Comparison of ENCODE assay signal across 25 mouse cellular contexts in the genomic region with DNA sequence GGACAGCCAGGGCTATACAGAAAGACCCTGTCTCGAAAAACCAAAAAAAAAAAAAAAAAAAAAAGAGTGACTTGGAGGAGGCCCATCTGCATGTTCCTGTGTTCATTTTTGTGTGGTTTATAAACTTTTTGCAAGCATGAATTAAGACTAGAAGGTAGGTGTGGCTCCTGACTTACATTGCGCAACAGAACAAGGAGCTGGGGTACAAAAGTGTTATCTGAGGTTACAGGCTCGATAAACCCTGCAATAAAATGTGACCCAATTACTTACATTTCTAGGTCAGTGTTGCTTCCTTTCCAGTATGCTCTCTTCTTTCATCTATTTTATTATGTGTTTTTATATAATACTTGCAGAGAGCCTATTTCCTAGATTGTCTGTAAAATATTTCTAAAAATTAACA.
"Had no signal": no experiment of that assay in that cellular context is flagged by ENCODE, and none has a peak within 500 bp of the region (broad histone marks: within the 10 kb centered on the region; RNA-seq: fewer than 3 reads in every experiment).

No protein-coding gene starts in this region.

- H3K9me3 ChIP-seq: heart, embryonic 13.5 days; heart, embryonic 15.5 days; hindbrain, embryonic 13.5 days; hindbrain, embryonic 15.5 days; limb, embryonic 10.5 days; limb, embryonic 12.5 days; liver, embryonic 12.5 days had no signal

- H3K27me3 ChIP-seq: heart, embryonic 13.5 days; heart, embryonic 15.5 days; hindbrain, embryonic 13.5 days; hindbrain, embryonic 15.5 days; limb, embryonic 12.5 days; liver, embryonic 12.5 days had no signal

- H3K4me2 ChIP-seq: heart, embryonic 11.5 days; heart, embryonic 13.5 days; heart, embryonic 15.5 days; hindbrain, embryonic 13.5 days; hindbrain, embryonic 15.5 days; limb, embryonic 12.5 days; liver, embryonic 12.5 days had no signal

- DNase-seq: forebrain, postnatal 0 days; gastrocnemius, adult 2 months; gastrocnemius, postnatal 10 days; gastrocnemius, postnatal 25 days; heart, adult 11 months; heart, adult 2 months; heart, postnatal 14 days; heart, postnatal 36 days; kidney, adult 18-20 months; kidney, adult 8-10 months; kidney, postnatal 10 days; kidney, postnatal 25 days; kidney, postnatal 4 days; liver had no signal

- H3K36me3 ChIP-seq: heart, embryonic 13.5 days; heart, embryonic 15.5 days; hindbrain, embryonic 13.5 days; hindbrain, embryonic 15.5 days; limb, embryonic 10.5 days; limb, embryonic 12.5 days; liver, embryonic 12.5 days had no signal

- H3K9ac ChIP-seq: forebrain, postnatal 0 days; heart, embryonic 13.5 days; heart, embryonic 15.5 days; hindbrain, embryonic 13.5 days; hindbrain, embryonic 15.5 days; limb, embryonic 12.5 days; liver, embryonic 12.5 days had no signal

- H3K4me3 ChIP-seq: gastrocnemius, adult 2 months; heart, adult 2 months; heart, embryonic 13.5 days; heart, embryonic 15.5 days; hindbrain, embryonic 13.5 days; hindbrain, embryonic 15.5 days; layer of hippocampus, adult 2 months; left cerebral cortex, adult 2 months; limb, embryonic 10.5 days; limb, embryonic 12.5 days; liver, embryonic 12.5 days had no signal

- H3K27ac ChIP-seq: gastrocnemius, adult 2 months; heart, adult 2 months; heart, embryonic 13.5 days; heart, embryonic 15.5 days; hindbrain, embryonic 13.5 days; hindbrain, embryonic 15.5 days; hindbrain, postnatal 0 days; layer of hippocampus, adult 2 months; left cerebral cortex, adult 2 months; limb, embryonic 10.5 days; limb, embryonic 12.5 days; liver, embryonic 12.5 days had no signal

- H3K4me1 ChIP-seq: heart, embryonic 13.5 days; heart, embryonic 15.5 days; hindbrain, embryonic 13.5 days; hindbrain, embryonic 15.5 days; limb, embryonic 10.5 days; limb, embryonic 12.5 days; liver, embryonic 12.5 days had no signal

- ATAC-seq: hindbrain, postnatal 0 days; liver, embryonic 12.5 days had no signal
